Mouse (Mus musculus): ENCODE measurements around the gene Nova2. TPM values are rescaled to one million over a fixed set of nuclear protein-coding genes. Genes with fewer than 3 reads are reported as not detected.

Gene Nova2
- polyA plus RNA-seq, 1 experiment = 1.1 TPM

- Histone ChIP-seq H3K4me3 (ENCODE audit: insufficient read depth, low read depth, low read length) (no peak overlapping the region), H3K27ac (replicated peaks; ENCODE audit: low read depth, low read length) (peak overlapping the region; percentile 71)
These were observed 25.0 kb downstream of the Nova2 start for GRCm38 (mm10) chr7:18950523-18951315.

GRCm38 (mm10) chr7:18951397-18951796 lies 25.7 kb downstream of the Nova2 start:
- H3K4me3 ChIP-seq (ENCODE audit: insufficient read depth, low read depth, low read length) = no peak overlapping the region
- H3K27ac ChIP-seq (replicated peaks; ENCODE audit: low read depth, low read length) = peak overlapping the region; percentile 71; the same call in 1 of the 2 replicates
- peaks cover 24% of the 10 kb centered on the region for H3K4me1 ChIP-seq (ENCODE audit: control insufficient read depth, insufficient read depth, insufficient read length, low read length)

More at GRCm38 (mm10) chr7:18950523-18951315, 25.0 kb downstream of the Nova2 start:
- H3K4me1 ChIP-seq (ENCODE audit: control insufficient read depth, insufficient read depth, insufficient read length, low read length) = peaks cover 24% of the 10 kb centered on the region

GRCm38 (mm10) chr7:18957569-18958383 lies 32.1 kb downstream of the Nova2 start:
- peak overlapping the region; percentile 99 for H3K27ac ChIP-seq (replicated peaks; ENCODE audit: low read depth, low read length)
- H3K4me3 ChIP-seq (ENCODE audit: insufficient read depth, low read depth, low read length) = peak overlapping the region; percentile 80
- H3K4me1 ChIP-seq (ENCODE audit: control insufficient read depth, insufficient read depth, insufficient read length, low read length) = peaks cover 12% of the 10 kb centered on the region

- peak overlapping the region; percentile 99 for H3K27ac ChIP-seq (replicated peaks; ENCODE audit: low read depth, low read length)
- peak overlapping the region; percentile 80 for H3K4me3 ChIP-seq (ENCODE audit: insufficient read depth, low read depth, low read length)
- peaks cover 12% of the 10 kb centered on the region for H3K4me1 ChIP-seq (ENCODE audit: control insufficient read depth, insufficient read depth, insufficient read length, low read length)
These were observed 32.7 kb downstream of the Nova2 start for GRCm38 (mm10) chr7:18958384-18958766.

- Histone ChIP-seq H3K27ac (replicated peaks; ENCODE audit: low read depth, low read length) (peak overlapping the region; percentile 99), H3K4me3 (ENCODE audit: insufficient read depth, low read depth, low read length) (peak overlapping the region; percentile 80), H3K4me1 (ENCODE audit: control insufficient read depth, insufficient read depth, insufficient read length, low read length) (peaks cover 12% of the 10 kb centered on the region)
These were observed 33.8 kb downstream of the Nova2 start for GRCm38 (mm10) chr7:18959446-18959845.

GRCm38 (mm10) chr7:18962171-18962792 lies 36.6 kb downstream of the Nova2 start:
- H3K4me1 ChIP-seq (ENCODE audit: control insufficient read depth, insufficient read depth, insufficient read length, low read length) = peaks cover 14% of the 10 kb centered on the region
- H3K4me3 ChIP-seq (ENCODE audit: insufficient read depth, low read depth, low read length) = no peak overlapping the region
- H3K27ac ChIP-seq (replicated peaks; ENCODE audit: low read depth, low read length) = no peak overlapping the region

- Histone ChIP-seq H3K4me3 (ENCODE audit: insufficient read depth, low read depth, low read length) (no peak overlapping the region), H3K27ac (replicated peaks; ENCODE audit: low read depth, low read length) (no peak overlapping the region), H3K4me1 (ENCODE audit: control insufficient read depth, insufficient read depth, insufficient read length, low read length) (peaks cover 14% of the 10 kb centered on the region)
These were observed 37.1 kb downstream of the Nova2 start for GRCm38 (mm10) chr7:18962795-18963194.

- Histone ChIP-seq H3K27ac (replicated peaks; ENCODE audit: low read depth, low read length) (no peak overlapping the region), H3K4me3 (ENCODE audit: insufficient read depth, low read depth, low read length) (no peak overlapping the region), H3K4me1 (ENCODE audit: control insufficient read depth, insufficient read depth, insufficient read length, low read length) (peaks cover 14% of the 10 kb centered on the region)
These were observed 37.7 kb downstream of the Nova2 start for GRCm38 (mm10) chr7:18963294-18963843.

- Histone ChIP-seq H3K27ac (replicated peaks; ENCODE audit: low read depth, low read length) (no peak overlapping the region), H3K4me3 (ENCODE audit: insufficient read depth, low read depth, low read length) (no peak overlapping the region), H3K4me1 (ENCODE audit: control insufficient read depth, insufficient read depth, insufficient read length, low read length) (peaks cover 4% of the 10 kb centered on the region)
These were observed 39.6 kb downstream of the Nova2 start for GRCm38 (mm10) chr7:18965312-18965711.

GRCm38 (mm10) chr7:18967603-18968002 lies 41.9 kb downstream of the Nova2 start:
- no peak overlapping the region for H3K27ac ChIP-seq (replicated peaks; ENCODE audit: low read depth, low read length)
- no peak overlapping the region for H3K4me3 ChIP-seq (ENCODE audit: insufficient read depth, low read depth, low read length)

GRCm38 (mm10) chr7:18970956-18971355 lies 45.3 kb downstream of the Nova2 start:
- Histone ChIP-seq H3K4me3 (ENCODE audit: insufficient read depth, low read depth, low read length) (no peak overlapping the region), H3K27ac (replicated peaks; ENCODE audit: low read depth, low read length) (no peak overlapping the region), H3K4me1 (ENCODE audit: control insufficient read depth, insufficient read depth, insufficient read length, low read length) (no peaks in the 10 kb centered on the region)

More at GRCm38 (mm10) chr7:18967603-18968002, 41.9 kb downstream of the Nova2 start:
- peaks cover 4% of the 10 kb centered on the region for H3K4me1 ChIP-seq (ENCODE audit: control insufficient read depth, insufficient read depth, insufficient read length, low read length)

- Histone ChIP-seq H3K27ac (replicated peaks; ENCODE audit: low read depth, low read length) (no peak overlapping the region), H3K4me1 (ENCODE audit: control insufficient read depth, insufficient read depth, insufficient read length, low read length) (no peaks in the 10 kb centered on the region), H3K4me3 (ENCODE audit: insufficient read depth, low read depth, low read length) (no peak overlapping the region)
These were observed 52.7 kb downstream of the Nova2 start for GRCm38 (mm10) chr7:18978381-18978780.

GRCm38 (mm10) chr7:18986503-18986902 lies 60.8 kb downstream of the Nova2 start:
- no peak overlapping the region for H3K4me3 ChIP-seq (ENCODE audit: insufficient read depth, low read depth, low read length)
- peaks cover 1% of the 10 kb centered on the region; the same call in 1 of the 2 replicates for H3K4me1 ChIP-seq (ENCODE audit: control insufficient read depth, insufficient read depth, insufficient read length, low read length)
- no peak overlapping the region for H3K27ac ChIP-seq (replicated peaks; ENCODE audit: low read depth, low read length)

GRCm38 (mm10) chr7:18987100-18987499 lies 61.4 kb downstream of the Nova2 start, which contains the start of gene Nanos2:
Nanos2 (plus strand) TSS chr7:18987400.
- Histone ChIP-seq H3K27ac (replicated peaks; ENCODE audit: low read depth, low read length) (no peak within 1 kb of the TSS), H3K4me1 (ENCODE audit: control insufficient read depth, insufficient read depth, insufficient read length, low read length) (peaks cover 5% of the 10 kb centered on the region; the same call in 1 of the 2 replicates), H3K4me3 (ENCODE audit: insufficient read depth, low read depth, low read length) (no peak within 1 kb of the TSS)

- Histone ChIP-seq H3K4me1 (ENCODE audit: control insufficient read depth, insufficient read depth, insufficient read length, low read length) (peaks cover 5% of the 10 kb centered on the region; the same call in 1 of the 2 replicates), H3K27ac (replicated peaks; ENCODE audit: low read depth, low read length) (no peak overlapping the region), H3K4me3 (ENCODE audit: insufficient read depth, low read depth, low read length) (no peak overlapping the region)
These were observed 62.1 kb downstream of the Nova2 start for GRCm38 (mm10) chr7:18987747-18988146.

All from brown adipose tissue, adult 24 weeks (tissue).